Mouse (Mus musculus): ENCODE data around the gene Olfr33.
A peak's percentile ranks its signal among the peaks of the same experiment; 100 is the strongest.

Gene Olfr33

DNA sequence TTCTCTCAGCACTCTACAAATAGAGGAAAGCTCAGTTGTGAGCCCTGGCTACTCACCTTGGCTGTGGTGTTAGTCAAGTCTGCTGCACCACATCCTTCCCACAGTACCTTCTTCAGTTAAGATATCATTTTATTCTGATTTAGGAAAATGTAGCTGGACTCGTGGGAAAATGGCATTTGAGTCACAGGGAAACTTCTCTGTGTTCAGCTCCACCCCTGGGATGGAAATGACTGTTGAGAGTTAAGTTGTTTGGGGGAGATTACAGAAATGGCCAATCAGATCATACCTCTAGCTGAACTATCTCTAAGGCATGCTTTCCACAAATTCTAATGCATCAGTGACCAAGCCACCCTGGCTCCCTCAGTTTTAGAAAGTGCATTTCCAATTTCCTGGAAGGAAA lies at the start of gene Olfr33:
Olfr33 (minus strand) TSS at position 101 of the 400 bp plus-strand sequence.
- DNase-seq (ENCODE audit: low spot score in 2 of 2): no peak

DNA sequence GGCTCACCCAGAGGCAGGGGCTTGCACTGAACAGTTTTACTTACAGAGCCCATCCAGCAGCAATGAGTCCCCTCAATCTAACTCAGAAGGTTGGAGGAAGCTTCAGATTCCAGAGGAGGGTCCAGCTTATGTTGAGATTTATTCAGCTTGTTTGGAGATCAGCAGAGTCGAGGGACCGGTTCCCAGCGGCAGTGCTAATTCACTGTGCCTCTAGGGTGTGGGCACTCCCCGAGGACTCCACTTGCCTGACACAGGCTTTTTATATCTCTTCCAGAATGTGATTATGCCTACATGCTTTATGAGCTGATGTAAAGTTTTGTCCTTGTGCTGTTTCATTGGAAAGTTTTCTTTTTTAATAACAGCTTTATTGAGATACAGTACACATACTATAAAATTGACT lies 40.4 kb upstream of the Olfr33 start, which contains the start of the genes Olfr560 and Olfr78:
Olfr560 (minus strand) TSS at position 101 of the 400 bp plus-strand sequence.
Olfr78 (minus strand) TSS at position 206 of the 400 bp plus-strand sequence.
- DNase-seq (ENCODE audit: low spot score in 2 of 2): no peak

DNA sequence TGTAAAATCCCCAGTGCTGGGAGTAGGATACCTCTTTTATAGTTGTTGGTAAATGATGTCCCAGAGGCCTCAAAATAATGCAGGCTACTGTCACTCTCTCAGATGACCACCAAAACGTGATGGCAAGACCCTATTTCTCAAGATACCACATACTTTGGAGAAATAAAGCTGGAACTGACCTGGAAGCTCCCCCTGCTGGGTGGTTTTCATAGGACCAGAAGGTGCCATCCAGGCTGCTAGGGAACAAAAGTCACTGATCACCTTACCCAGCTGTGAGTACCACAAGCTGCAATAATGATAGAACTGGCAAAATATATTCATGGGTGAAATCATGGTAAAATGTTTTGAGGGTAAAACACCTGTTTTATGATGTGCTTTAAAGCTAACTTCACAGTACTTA lies 33.2 kb upstream of the Olfr33 start:
- no peak for DNase-seq (ENCODE audit: low spot score in 2 of 2)

DNA sequence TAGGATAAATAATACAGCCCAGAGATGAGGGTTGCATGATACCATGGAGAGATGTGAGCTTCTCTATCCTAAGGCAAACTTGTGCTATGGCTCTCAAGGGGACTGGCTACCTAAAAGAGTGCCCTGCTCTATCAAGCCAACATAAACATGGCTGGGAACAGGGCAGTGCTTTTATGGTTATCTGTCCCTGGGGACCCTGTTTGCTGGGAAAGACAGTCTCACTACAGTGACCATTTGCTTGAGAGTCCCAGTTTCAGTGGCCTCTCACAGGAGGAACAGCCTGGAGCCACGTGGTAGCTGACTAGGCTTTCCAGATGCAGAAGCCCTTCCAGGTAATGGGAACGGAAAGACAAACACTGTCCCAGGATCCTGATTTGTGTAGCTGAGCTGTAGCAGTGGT lies 18.8 kb upstream of the Olfr33 start:
- no peak for DNase-seq (ENCODE audit: low spot score in 2 of 2)

DNA sequence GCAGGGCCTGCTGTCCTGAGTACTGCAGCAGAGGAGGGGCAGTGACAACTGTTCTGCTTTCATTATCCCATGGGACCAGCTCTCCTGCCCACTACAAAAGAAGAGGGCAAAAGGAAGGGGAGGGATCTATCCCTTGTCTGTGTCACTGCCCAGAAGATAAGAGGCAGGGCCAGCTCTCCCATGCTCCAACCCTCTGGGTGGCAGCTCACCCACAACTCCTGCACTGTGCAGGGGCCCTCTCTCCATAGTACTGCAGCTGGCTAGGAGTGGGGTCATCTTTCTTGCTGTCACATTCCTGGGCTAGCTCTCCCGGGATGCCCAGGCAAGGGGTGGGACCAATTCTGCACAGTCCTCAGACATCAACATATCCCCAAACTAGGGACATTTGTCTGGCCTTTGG lies 14.9 kb upstream of the Olfr33 start:
- DNase-seq (ENCODE audit: low spot score in 2 of 2): no peak

DNA sequence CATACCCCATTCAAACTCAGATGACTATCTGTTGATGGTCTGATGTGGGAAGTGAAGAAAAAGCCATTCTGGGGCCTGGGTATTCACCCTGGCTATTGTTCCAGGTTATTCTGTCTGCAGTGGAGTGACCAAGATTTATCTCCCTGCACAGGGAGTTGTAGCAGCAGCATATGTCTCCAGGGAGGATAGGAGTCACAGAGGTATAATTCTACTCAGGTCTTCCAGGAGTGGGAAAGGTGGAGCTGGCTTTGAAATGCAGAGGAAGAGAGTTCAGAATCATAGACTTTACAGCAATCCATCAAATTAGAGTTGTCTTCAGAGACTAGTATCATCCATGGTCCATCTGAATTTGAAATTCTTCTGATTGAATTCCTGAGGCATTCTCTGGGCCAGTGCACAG lies 8.5 kb upstream of the Olfr33 start, which contains the start of gene Olfr559:
Olfr559 (minus strand) TSS at position 101 of the 400 bp plus-strand sequence.
- no peak for DNase-seq (ENCODE audit: low spot score in 2 of 2)

DNA sequence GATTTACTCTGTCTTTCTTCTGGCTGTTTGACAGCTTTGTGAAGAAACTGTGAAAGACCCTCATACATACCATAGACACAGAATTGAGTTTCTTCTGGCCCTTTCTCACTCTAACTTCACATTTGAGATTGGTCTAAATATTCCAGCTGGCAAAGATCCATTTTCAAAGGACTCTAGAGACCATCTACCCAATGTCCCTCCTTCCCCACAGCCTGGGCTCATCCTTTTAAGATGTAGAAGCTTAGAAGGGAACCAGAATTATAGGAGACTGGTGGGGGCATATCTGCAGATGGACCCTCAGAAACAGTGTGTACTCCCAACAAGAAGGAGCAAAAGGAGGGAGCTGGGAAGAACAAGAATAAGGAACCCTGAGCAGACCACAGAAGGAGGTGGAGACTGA lies 17.0 kb downstream of the Olfr33 start, which contains the start of gene Olfr558:
Olfr558 (plus strand) TSS at position 301 of the 400 bp plus-strand sequence.
- DNase-seq (ENCODE audit: low spot score in 2 of 2): no peak

DNA sequence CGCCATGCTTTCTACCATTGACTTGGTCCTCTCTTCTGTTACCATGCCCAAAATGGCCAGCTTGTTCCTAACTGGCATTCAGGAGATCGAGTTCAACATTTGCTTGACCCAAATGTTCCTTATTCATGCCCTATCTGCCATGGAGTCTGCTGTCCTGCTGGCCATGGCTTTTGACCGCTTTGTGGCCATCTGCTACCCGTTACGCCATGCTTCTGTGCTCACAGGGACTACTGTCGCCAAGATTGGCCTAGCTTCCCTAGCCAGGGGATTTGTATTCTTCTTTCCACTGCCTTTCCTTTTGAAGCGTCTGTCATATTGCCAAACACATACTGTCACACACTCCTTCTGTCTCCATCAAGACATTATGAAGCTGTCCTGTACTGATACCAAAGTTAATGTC lies 20.4 kb downstream of the Olfr33 start:
- DNase-seq (ENCODE audit: low spot score in 2 of 2): no peak

DNA sequence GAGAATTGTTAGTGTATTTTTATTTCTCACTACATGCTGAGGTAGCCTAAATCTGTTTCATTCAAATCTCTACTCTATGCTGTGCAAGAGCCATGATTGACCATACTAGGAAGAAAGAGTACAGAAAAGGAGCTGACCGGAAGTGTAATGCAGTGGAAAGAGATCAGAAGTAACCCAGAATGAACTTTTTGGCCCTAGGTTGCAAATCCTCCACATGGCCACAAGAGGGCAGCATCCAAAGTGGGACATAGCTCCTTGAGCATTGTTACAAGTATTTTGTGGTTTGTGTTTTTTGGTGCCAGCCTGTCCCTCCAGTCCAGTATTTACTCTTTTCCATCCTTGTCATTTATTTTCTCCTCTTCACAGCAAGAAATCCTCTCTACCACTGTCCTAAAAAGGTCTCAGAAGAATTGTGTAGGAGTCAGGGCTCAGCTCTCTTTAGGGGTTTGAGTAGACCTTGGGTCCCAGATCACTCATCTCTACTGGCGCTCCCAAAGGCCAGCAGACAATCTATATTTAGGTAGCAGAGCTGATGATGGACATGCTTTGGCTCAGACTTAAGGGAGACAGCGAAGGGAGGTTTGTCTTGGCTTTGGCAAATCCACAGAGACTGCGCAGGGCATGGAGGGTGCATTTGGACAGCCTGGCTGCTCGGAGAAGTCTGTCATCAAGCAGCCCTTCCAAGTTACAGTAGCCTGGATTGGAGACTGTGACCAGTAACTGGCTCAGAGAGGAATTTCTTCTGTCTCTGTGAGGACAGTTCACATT lies 23.3 kb downstream of the Olfr33 start, which contains the start of gene Olfr557:
Olfr557 (plus strand) TSS at position 553 of the 768 bp plus-strand sequence.
- DNase-seq (ENCODE audit: low spot score in 2 of 2): peak in 1 of 2 experiments; percentile 43

DNA sequence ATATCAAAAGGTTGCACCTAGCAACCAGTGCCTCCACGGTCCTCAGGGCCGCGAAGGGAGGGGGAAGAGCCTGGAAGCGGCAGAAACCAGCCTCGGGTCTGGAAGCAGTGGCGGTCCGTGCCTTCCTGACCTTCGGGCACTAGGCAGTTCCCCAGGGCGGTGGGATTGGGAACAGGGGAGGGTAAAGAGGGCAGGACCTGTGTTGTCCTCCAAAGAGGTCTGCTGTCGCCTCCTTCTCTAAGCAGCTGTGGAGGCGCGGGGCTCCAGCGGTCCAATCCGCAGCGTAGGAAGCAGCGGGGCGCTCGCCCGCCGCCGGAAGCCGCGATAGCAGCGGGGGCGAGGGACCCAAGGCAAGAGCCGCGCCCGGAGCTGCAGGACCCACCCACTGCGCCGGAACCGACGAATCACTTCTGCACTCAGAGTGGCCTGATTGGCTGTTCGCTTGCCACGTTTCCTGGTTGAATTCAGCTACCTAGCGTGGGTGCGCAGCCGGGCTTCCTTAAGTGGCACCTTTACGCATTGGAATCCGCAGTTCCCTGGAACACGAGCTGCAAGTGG lies 31.8 kb downstream of the Olfr33 start, which contains the start of gene Trim68:
Trim68 (minus strand) TSS at position 384 of the 558 bp plus-strand sequence.
- peak; percentile 94 to 96 for DNase-seq (ENCODE audit: low spot score in 2 of 2)

DNA sequence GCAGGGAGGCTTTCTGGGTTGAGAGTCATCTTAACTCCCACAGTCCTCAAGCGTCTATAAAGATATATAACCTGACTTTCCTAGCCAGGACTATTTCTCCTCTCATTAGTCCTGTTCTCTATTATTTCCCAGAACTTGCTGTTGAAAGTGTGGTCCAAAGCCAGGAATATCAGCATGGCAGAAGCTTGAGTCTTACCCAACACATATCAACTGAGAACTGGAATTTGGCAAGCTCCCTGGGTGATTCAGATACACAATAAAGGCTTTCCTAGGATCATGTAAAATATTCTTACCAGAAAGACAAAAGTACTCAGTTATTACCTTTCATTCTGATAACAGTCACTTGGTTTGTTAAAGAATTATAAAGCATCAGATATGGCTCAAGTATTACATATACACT lies 37.0 kb downstream of the Olfr33 start:
- DNase-seq (ENCODE audit: low spot score in 2 of 2): no peak

DNA sequence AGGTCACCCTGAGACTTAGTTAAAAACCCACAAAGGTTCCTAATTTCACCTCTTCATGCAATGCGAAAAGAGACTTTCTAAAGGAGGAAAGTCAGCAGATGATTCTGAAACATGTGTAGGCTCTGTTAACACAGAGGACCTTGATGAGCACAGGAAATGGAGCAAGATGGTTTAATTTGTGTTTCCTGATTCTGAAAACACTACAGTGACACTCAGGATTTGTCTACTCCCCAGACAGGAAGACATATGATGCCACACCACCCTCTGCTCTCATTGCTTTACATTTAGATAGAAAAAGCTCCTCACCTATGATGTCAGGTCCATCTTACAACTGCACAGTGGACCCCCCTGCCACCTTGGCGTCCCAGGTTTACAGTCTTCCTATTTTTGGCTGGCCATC lies 42.6 kb downstream of the Olfr33 start:
- DNase-seq (ENCODE audit: low spot score in 2 of 2): no peak

DNA sequence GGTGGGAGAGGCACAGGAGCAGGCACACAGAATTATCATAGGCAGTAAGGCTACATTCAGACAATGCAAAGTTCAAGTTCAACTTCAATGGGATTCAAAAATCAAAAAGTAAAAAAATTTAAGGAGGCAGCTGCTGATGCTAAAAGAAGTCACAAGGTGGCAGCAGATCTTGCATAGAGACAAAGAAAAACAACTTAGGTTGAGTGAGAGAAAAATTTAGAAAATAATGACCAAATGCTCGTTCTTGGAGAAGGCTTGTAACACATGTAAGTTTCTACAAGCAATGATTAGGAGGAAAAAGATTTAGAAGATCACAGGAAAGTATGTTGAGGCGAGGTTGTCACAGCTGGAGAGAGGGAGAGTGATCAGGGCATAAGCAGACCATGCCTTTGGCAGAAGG lies 53.5 kb downstream of the Olfr33 start:
- no peak for DNase-seq (ENCODE audit: low spot score in 2 of 2)

DNA sequence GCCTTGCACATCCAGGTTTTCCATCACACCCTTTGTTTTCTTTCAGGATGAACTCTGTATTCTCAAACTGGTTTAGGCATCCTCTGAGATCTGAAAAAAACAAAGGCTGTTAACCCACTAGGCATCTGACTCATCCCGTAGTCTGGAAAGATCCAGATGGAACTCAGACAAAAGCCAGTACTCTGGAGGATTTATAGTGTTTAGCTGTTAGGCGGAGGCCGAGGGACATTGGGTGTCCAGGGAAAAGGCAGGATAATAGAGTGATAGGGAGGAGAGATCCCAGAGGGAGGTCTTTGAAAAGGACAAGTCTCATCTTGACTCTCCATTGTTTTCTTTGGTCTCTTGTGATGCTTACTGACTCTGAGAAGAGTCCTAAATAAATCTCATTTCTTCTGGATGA lies 54.3 kb downstream of the Olfr33 start, which contains the start of gene Olfr556:
Olfr556 (plus strand) TSS at position 301 of the 400 bp plus-strand sequence.
- no peak for DNase-seq (ENCODE audit: low spot score in 2 of 2)

Data from right cerebral cortex, postnatal 10 days (tissue).